Mouse (Mus musculus) E14TG2a.4 (cell line): ENCODE results near the gene Tmem72.

Experiments
- H3K27me3 ChIP-seq: 2 replicates; pipeline ENCODE4 v1.6.1; 2014; ENCODE audit warnings: low read length, control low read depth; ENCODE audit not compliant: insufficient read depth
- H3K36me3 ChIP-seq: 2 replicates; pipeline ENCODE4 v1.6.1; 2014; ENCODE audit warnings: low read length, control low read depth; ENCODE audit not compliant: insufficient read depth
- H3K4me1 ChIP-seq: replicated peaks from 2 replicates; pipeline ENCODE4 v1.6.1; 2014; ENCODE audit warnings: low read depth, low read length, control low read depth
- H3K4me3 ChIP-seq: replicated peaks from 2 replicates; pipeline ENCODE4 v1.5.1; 2014; ENCODE audit warnings: mild to moderate bottlenecking, low read length
- H3K9me3 ChIP-seq: 2 replicates; pipeline ENCODE4 v1.6.1; 2014; ENCODE audit warnings: low read length, control low read depth
- CTCF ChIP-seq: conservative IDR thresholded peaks from 2 replicates; pipeline ENCODE4 v1.5.1; 2014; ENCODE audit warnings: low read length
- NANOG ChIP-seq: IDR thresholded peaks from 2 replicates; pipeline ENCODE4 v1.6.1; 2014; ENCODE audit warnings: borderline replicate concordance, low read length, mixed read lengths
- POU5F1 ChIP-seq: IDR thresholded peaks from 2 replicates; pipeline ENCODE4 v1.6.1; 2014; ENCODE audit warnings: low read length, borderline replicate concordance

The Tmem72 gene

GRCm38 (mm10) chr6:116674283-116674886 is 42.3 kb downstream of the Tmem72 start:
- no peak for TF ChIP-seq CTCF
- Histone ChIP-seq H3K4me1 (peaks cover 61% of the 10 kb centered on the region), H3K36me3 (no peaks in the 10 kb centered on the region), H3K4me3 (peak overlapping the region; percentile 80), H3K27me3 (peaks cover 59% of the 10 kb centered on the region), H3K9me3 (no peaks in the 10 kb centered on the region)

- peaks cover 68% of the 10 kb centered on the region for H3K4me1 ChIP-seq
- peak within 1 kb of the TSS; percentile 80 for H3K4me3 ChIP-seq
- no peak for TF ChIP-seq POU5F1
- TF ChIP-seq NANOG = no peak
- TF ChIP-seq CTCF = no peak
- H3K9me3 ChIP-seq = no peaks in the 10 kb centered on the region
- no peaks in the 10 kb centered on the region for H3K36me3 ChIP-seq
- peaks cover 61% of the 10 kb centered on the region for H3K27me3 ChIP-seq
Observed at GRCm38 (mm10) chr6:116673471-116674282, 43.0 kb downstream of the Tmem72 start, which contains the start of gene Rassf4. Gene Rassf4, minus strand, starts transcription at chr6:116673952.

- peaks cover 65% of the 10 kb centered on the region for H3K4me1 ChIP-seq
- H3K36me3 ChIP-seq = no peaks in the 10 kb centered on the region
- TF ChIP-seq CTCF (no peak), NANOG (no peak), POU5F1 (no peak)
Observed at GRCm38 (mm10) chr6:116672349-116672748, 44.4 kb downstream of the Tmem72 start.

GRCm38 (mm10) chr6:116671768-116672167 is 44.9 kb downstream of the Tmem72 start:
- Histone ChIP-seq H3K27me3 (peaks cover 61% of the 10 kb centered on the region), H3K4me3 (no peak overlapping the region), H3K4me1 (peaks cover 61% of the 10 kb centered on the region), H3K9me3 (no peaks in the 10 kb centered on the region), H3K36me3 (no peaks in the 10 kb centered on the region)
- TF ChIP-seq POU5F1 (no peak), NANOG (no peak), CTCF (no peak)

More at GRCm38 (mm10) chr6:116672349-116672748, 44.4 kb downstream of the Tmem72 start:
- no peaks in the 10 kb centered on the region for H3K9me3 ChIP-seq
- H3K27me3 ChIP-seq = peaks cover 61% of the 10 kb centered on the region
- H3K4me3 ChIP-seq = no peak overlapping the region

- Histone ChIP-seq H3K9me3 (no peaks in the 10 kb centered on the region), H3K27me3 (peaks cover 58% of the 10 kb centered on the region), H3K4me1 (peaks cover 53% of the 10 kb centered on the region), H3K4me3 (no peak overlapping the region), H3K36me3 (no peaks in the 10 kb centered on the region)
- TF ChIP-seq CTCF (no peak), POU5F1 (no peak), NANOG (peak; percentile 28; the same call in 1 of the 2 replicates)
Observed at GRCm38 (mm10) chr6:116671031-116671430, 45.7 kb downstream of the Tmem72 start.

GRCm38 (mm10) chr6:116670144-116670543 is 46.6 kb downstream of the Tmem72 start:
- no peak for TF ChIP-seq POU5F1
- TF ChIP-seq NANOG = no peak
- TF ChIP-seq CTCF = no peak
- peaks cover 52% of the 10 kb centered on the region for H3K4me1 ChIP-seq
- H3K27me3 ChIP-seq = peaks cover 53% of the 10 kb centered on the region
- H3K4me3 ChIP-seq = no peak overlapping the region
- H3K36me3 ChIP-seq = no peaks in the 10 kb centered on the region
- H3K9me3 ChIP-seq = no peaks in the 10 kb centered on the region

- H3K36me3 ChIP-seq = no peaks in the 10 kb centered on the region
- H3K27me3 ChIP-seq = peaks cover 40% of the 10 kb centered on the region
- H3K4me3 ChIP-seq = no peak overlapping the region
- H3K9me3 ChIP-seq = no peaks in the 10 kb centered on the region
- no peak for TF ChIP-seq CTCF
- no peak for TF ChIP-seq POU5F1
- TF ChIP-seq NANOG = no peak
- peaks cover 40% of the 10 kb centered on the region for H3K4me1 ChIP-seq
Observed at GRCm38 (mm10) chr6:116668682-116669470, 47.8 kb downstream of the Tmem72 start.

- Histone ChIP-seq H3K27me3 (peaks cover 26% of the 10 kb centered on the region), H3K36me3 (no peaks in the 10 kb centered on the region), H3K4me1 (peaks cover 32% of the 10 kb centered on the region), H3K9me3 (no peaks in the 10 kb centered on the region), H3K4me3 (no peak overlapping the region)
- no peak for TF ChIP-seq POU5F1
- no peak for TF ChIP-seq CTCF
- TF ChIP-seq NANOG = no peak
Observed at GRCm38 (mm10) chr6:116667382-116667781, 49.3 kb downstream of the Tmem72 start.
